19 mouse cellular contexts compared by ENCODE assay signal in the genomic region with DNA sequence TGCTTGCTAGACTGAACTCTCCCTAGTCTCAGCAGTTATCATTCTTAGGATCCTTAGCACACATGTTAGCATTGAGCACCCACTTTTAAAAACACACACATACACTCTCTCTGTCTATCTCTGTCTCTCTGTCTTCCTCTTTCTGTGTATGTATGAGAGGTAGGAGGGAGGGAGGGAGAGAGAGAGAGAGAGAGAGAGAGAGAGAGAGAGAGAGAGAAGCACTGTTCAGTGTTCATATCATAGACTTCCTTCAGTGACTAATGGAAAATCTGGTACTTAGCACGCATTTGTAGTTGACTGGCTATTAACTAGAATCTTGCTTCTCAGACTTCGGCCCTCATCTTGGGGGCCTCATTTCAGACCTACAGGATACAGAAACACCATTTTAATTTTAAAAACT.
DNase-seq lines count a peak whose midpoint lies in the region; ATAC-seq lines count a peak whose summit lies in the region.
"Had no signal": no experiment of that assay in that cellular context is flagged by ENCODE, and none has a peak within 500 bp of the region (broad histone marks: within the 10 kb centered on the region; RNA-seq: fewer than 3 reads in every experiment).

No protein-coding gene starts in this region.

- ATAC-seq in common myeloid progenitor, adult 5-6 weeks (replicated peaks; ENCODE audit: low read depth, poor library complexity, severe bottlenecking) = peak; percentile 56
- ATAC-seq in megakaryocyte progenitor cell, adult 5-6 weeks (replicated peaks; ENCODE audit: poor library complexity) = 0 out of 2 replicates have a peak, but pooled peaks have one; percentile 13
- no peak for ATAC-seq in megakaryocyte, adult 5-6 weeks (ENCODE audit: poor library complexity, severe bottlenecking)
- ATAC-seq: forebrain, embryonic 15.5 days had no signal

- DNase-seq in right cerebral cortex, postnatal 10 days (ENCODE audit: low spot score in 2 of 2) = peak; percentile 6 to 14
- no peak for DNase-seq in right cerebral cortex, postnatal 14 days
- no peak for DNase-seq in layer of hippocampus, adult 11-12 months (ENCODE audit: low spot score)
- no peak for DNase-seq in natural killer cell, adult 2 months (ENCODE audit: low spot score in 2 of 2)
- DNase-seq: adrenal gland, postnatal 25 days; B cell, adult 2 months; cerebellum, adult 8-10 months; cerebellum, postnatal 36 days; gastrocnemius, postnatal 14 days; heart, adult 2 months; kidney, adult 2 months; kidney, postnatal 10 days; lung, embryonic 14.5 days; midbrain, embryonic 14.5 days; thymus, postnatal 14 days had no signal

Comparison
In these comparisons a context has a peak if more than half of its experiments do, and no peak if none do; other contexts are left out.
1. DNase-seq: peak in right cerebral cortex, postnatal 10 days (2 of 2); none in right cerebral cortex, postnatal 14 days (single experiment), layer of hippocampus, adult 11-12 months (single experiment) and natural killer cell, adult 2 months (0 of 2).